Mouse (Mus musculus) embryonic stem cell, embryonic (primary cell): ENCODE results near the gene 1700017B05Rik.
"Not testable (repeated sequence)": the region's sequence is repeated elsewhere in the genome, so short reads cannot be mapped to it uniquely, and the experiment has no call there.

Source experiments
- CTCF ChIA-PET, 4 experiments: fragments of 300-600 bp in 2 of 4; fragments of 350-600 bp in 2 of 4; sonication (Branson Sonifier 250); formaldehyde crosslinking; loops; one replicate each; lab custom pipeline; 2022; ENCODE audit warnings: inconsistent platforms in 2 of 4; lab: Charles Lee
- POLR2A ChIA-PET, 4 experiments: fragments of 300-600 bp in 2 of 4; fragments of 350-600 bp in 2 of 4; sonication (Branson Sonifier 250); formaldehyde crosslinking; loops; one replicate each; lab custom pipeline; 2022; ENCODE audit warnings: antibody characterized with exemption in 4 of 4, inconsistent platforms in 1 of 4; lab: Charles Lee

The 1700017B05Rik gene

DNA sequence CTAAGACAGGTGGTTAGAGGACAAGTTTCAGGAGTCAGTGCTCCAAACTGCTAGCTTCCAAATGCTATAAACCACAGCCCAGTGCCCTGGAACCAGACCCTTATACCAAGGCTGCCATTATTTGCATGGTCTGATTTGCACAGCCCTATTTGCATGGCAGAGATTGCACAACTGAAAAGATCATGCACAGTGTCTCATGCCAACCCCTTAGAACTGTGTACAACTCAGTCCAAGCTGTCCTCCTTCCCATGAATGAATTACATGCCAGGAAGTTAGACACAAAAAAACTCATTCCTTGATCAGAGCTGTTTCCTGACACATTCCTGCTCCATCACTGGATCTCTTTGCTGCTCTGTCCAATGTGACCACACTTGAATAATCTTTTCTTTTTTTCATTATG is 39.1 kb downstream of the 1700017B05Rik start:
- CTCF ChIA-PET = interaction anchor here in 1 of 4 experiments (0.5 kb wide), 1 partner anchor 15 kb away, joined by 3 read pairs; no protein-coding TSS in a partner anchor
- POLR2A ChIA-PET = interaction anchor here in 1 of 4 experiments (1.0 to 1.9 kb wide), 3 partner anchors 9 to 60 kb away, joined by 3 to 6 read pairs (median 4); no protein-coding TSS in a partner anchor

- ChIA-PET CTCF (interaction anchor here (0.6 to 2.4 kb wide), 15 partner anchors 11 to 331 kb away, joined by 3 to 12 read pairs (median 4); partner anchors contain the start of genes Man2c1 (in 2 of the 4) and Commd4 (in 1 of the 4)), POLR2A (interaction anchor here in 2 of 4 experiments (0.6 to 3.2 kb wide), 11 partner anchors 8 to 431 kb away, joined by 3 to 12 read pairs (median 5); partner anchors contain the start of gene Snupn (in 1 of the 2))
Measured at GRCm38 (mm10) chr9:57220356-57220755, 42.1 kb downstream of the 1700017B05Rik start.

GRCm38 (mm10) chr9:57219511-57219910 is 42.9 kb downstream of the 1700017B05Rik start:
- ChIA-PET POLR2A (interaction anchor here in 3 of 4 experiments (0.6 to 3.2 kb wide), 12 partner anchors 8 to 328 kb away, joined by 3 to 12 read pairs (median 5); partner anchors contain the start of gene Man2c1 (in 2 of the 3)), CTCF (interaction anchor here (0.5 to 2.4 kb wide), 8 partner anchors 10 to 1953 kb away, joined by 3 to 12 read pairs (median 3); partner anchors contain the start of gene Commd4 (in 1 of the 4))

DNA sequence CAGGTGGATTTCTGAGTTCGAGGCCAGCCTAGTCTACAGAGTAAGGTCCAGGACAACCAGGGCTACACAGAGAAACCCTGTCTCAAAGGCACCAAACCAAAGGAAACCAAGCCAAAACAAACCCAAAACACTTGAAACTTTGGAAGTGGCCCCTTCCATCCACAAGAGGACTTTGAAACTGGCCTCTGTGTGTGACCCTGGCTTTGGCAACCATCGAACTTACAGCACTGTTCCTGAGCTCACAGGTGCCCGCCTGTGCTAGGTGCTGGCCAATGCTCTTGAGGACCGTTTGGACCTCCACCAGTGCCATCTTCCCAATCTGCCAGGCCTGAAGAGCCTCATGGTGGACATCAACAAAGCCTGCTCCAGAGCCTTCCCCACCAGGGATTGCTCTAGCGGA is 43.6 kb downstream of the 1700017B05Rik start:
- ChIA-PET POLR2A (interaction anchor here in 3 of 4 experiments (0.8 to 3.2 kb wide), 16 partner anchors 9 to 327 kb away, joined by 3 to 12 read pairs (median 4); partner anchors contain the start of genes Snupn (in 2 of the 3), 1700017B05Rik (in 1 of the 3) and Man2c1 (in 1 of the 3)), CTCF (interaction anchor here in 2 of 4 experiments (0.7 to 1.3 kb wide), 3 partner anchors 10 to 327 kb away, joined by 3 to 4 read pairs (median 3); no protein-coding TSS in a partner anchor)

GRCm38 (mm10) chr9:57217220-57217619 is 45.2 kb downstream of the 1700017B05Rik start:
- ChIA-PET CTCF (interaction anchor here (0.5 to 1.6 kb wide), 7 partner anchors 10 to 331 kb away, joined by 3 to 16 read pairs (median 4); partner anchors contain the start of gene Neil1 (in 1 of the 4)), POLR2A (interaction anchor here (0.6 to 3.2 kb wide), 20 partner anchors 8 to 594 kb away, joined by 3 to 12 read pairs (median 4); partner anchors contain the start of genes 1700017B05Rik (in 1 of the 4), Rpp25 (in 1 of the 4), Sin3a (in 1 of the 4) and Snupn (in 1 of the 4))

DNA sequence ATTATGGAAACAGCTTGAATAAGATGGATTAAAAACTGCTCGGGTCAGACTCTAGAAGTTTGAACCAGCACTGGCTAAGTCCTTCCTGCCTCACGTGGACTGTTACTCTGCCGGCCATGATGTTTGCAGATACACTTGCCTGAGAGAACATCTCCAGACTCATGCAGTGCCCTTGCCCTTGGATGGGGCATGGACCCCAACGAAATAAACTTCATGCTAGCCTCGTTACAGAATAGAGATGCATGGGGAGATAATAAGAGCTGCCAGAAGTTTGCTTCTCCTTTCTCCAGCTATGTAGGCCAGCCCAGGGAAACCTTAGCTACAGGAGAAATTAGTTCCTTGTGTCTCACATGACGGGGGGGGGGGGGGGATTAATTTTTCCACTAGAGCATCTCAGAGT is 47.9 kb downstream of the 1700017B05Rik start:
- CTCF ChIA-PET = interaction anchor here in 1 of 4 experiments (0.6 kb wide), 1 partner anchor 12 kb away, joined by 5 read pairs; no protein-coding TSS in a partner anchor

GRCm38 (mm10) chr9:57212448-57213222 is 49.8 kb downstream of the 1700017B05Rik start:
- CTCF ChIA-PET = interaction anchor here in 3 of 4 experiments (0.6 to 1.2 kb wide), 5 partner anchors 50 to 417 kb away, joined by 3 to 4 read pairs (median 3); no protein-coding TSS in a partner anchor
- POLR2A ChIA-PET = interaction anchor here in 3 of 4 experiments (0.6 to 1.9 kb wide), 16 partner anchors 8 to 1045 kb away, joined by 3 to 8 read pairs (median 4); no protein-coding TSS in a partner anchor

More for the DNA sequence above, 47.9 kb downstream of the 1700017B05Rik start:
- POLR2A ChIA-PET = interaction anchor here in 2 of 4 experiments (0.6 to 1.5 kb wide), 6 partner anchors 9 to 1080 kb away, joined by 3 to 4 read pairs (median 4); partner anchors contain the start of gene Snupn (in 1 of the 2)

GRCm38 (mm10) chr9:57209316-57209715 is 53.1 kb downstream of the 1700017B05Rik start:
- ChIA-PET CTCF (interaction anchor here (0.6 to 1.3 kb wide), 30 partner anchors 8 to 446 kb away, joined by 3 to 9 read pairs (median 3); partner anchors contain the start of genes 1700017B05Rik (in 1 of the 4), Commd4 (in 1 of the 4), Cox5a (in 1 of the 4) and Csk (in 1 of the 4)), POLR2A (interaction anchor here in 3 of 4 experiments (0.7 to 1.9 kb wide), 8 partner anchors 11 to 276 kb away, joined by 3 to 5 read pairs (median 3); partner anchors contain the start of gene Ppcdc (in 1 of the 3))

DNA sequence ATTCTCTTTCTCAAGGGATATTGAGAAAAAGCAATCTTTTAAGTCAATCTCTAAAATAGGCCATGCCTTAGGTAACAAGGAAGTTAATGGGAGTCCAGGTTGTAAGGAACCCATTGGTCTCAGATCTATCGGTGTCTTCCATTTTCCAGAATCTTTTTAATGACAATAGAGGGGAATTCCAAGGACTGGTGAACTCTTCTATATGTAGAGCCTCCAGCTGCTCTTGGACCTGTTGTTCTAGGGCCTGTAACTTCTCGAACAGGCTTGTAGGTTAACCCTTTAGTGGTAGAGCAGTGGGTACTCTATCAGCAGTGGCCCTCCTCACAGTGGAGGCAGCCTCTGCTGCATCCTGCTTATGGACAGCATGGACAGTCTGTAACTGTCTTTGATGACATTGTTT is 55.5 kb downstream of the 1700017B05Rik start:
- POLR2A ChIA-PET = interaction anchor here in 2 of 4 experiments (0.6 to 1.3 kb wide), 2 partner anchors 9 to 22 kb away, joined by 3 read pairs; no protein-coding TSS in a partner anchor
- CTCF ChIA-PET = interaction anchor here in 2 of 4 experiments (1.2 to 3.1 kb wide), 3 partner anchors 11 to 316 kb away, joined by 4 to 12 read pairs (median 7); no protein-coding TSS in a partner anchor

DNA sequence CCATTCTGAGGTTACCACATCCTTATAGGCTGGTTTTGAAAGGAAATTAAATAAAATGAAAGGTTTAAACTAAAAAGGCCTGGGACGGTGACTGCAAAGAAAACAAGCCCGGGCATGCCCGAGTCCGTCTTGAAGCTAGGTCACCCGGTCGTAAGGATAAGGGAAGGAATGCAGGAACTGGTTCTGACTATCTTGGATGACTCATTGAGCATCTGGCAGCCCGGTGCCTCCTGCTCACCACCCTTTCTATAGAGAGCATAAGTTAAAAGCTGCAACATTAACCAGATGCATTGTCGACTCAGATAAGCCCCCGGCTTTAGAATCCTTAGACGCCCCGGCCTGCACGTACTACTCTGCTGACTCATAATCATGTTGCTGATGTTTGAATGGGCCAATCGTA is 58.8 kb downstream of the 1700017B05Rik start:
- CTCF ChIA-PET = not testable (repeated sequence)
- POLR2A ChIA-PET = interaction anchor here in 2 of 4 experiments (0.6 to 3.0 kb wide), 20 partner anchors 8 to 736 kb away, joined by 3 to 12 read pairs (median 3); partner anchors contain the start of genes Man2c1 (in 2 of the 2), Commd4 (in 1 of the 2), Neil1 (in 1 of the 2) and Sema7a (in 1 of the 2)
